Comparison of ENCODE assay signal across 8 mouse cellular contexts in genomic region chr11:88873667-88874030, GRCm38 (mm10). TPM values are rescaled to one million over a fixed set of nuclear protein-coding genes. Genes with fewer than 3 reads are reported as not detected.
A peak's percentile ranks its signal among the peaks of the same experiment; 100 is the strongest.
DNase-seq lines count a peak whose midpoint lies in the region; ATAC-seq and TF ChIP-seq lines count a peak whose summit lies in the region.

No protein-coding gene starts in this region.

- DNase-seq in cerebellum, adult 2 months: no peak
- no peak for DNase-seq in cerebellum, postnatal 4 days (ENCODE audit: low spot score in 2 of 2)
- peak; percentile 41 for DNase-seq in lung, embryonic 14.5 days
- no peak for DNase-seq in lung, postnatal 25 days (ENCODE audit: low spot score)
- DNase-seq in hindbrain, postnatal 0 days (ENCODE audit: low spot score): peak; percentile 53
- DNase-seq in yolk sac, embryonic 10.5 days (ENCODE audit: low spot score): no peak
- DNase-seq in right cerebral cortex, postnatal 4 days: no peak

- no peaks in the 10 kb centered on the region for H3K27me3 ChIP-seq in cerebellum, adult 2 months (ENCODE audit: control insufficient read depth, insufficient read depth, low read length)
- peaks cover 8% of the 10 kb centered on the region; the same call in 1 of the 2 replicates for H3K27me3 ChIP-seq in lung, embryonic 14.5 days (ENCODE audit: insufficient read depth, low read length)
- no peaks in the 10 kb centered on the region for H3K27me3 ChIP-seq in hindbrain, postnatal 0 days (ENCODE audit: insufficient read depth, low read length)
- peaks cover 11% of the 10 kb centered on the region for H3K27me3 ChIP-seq in neural tube, embryonic 12.5 days (replicated peaks)

- H3K4me3 ChIP-seq in cerebellum, adult 2 months (replicated peaks; ENCODE audit: insufficient read depth, low read depth, low read length): peak overlapping the region; percentile 38
- peak overlapping the region; percentile 36 for H3K4me3 ChIP-seq in lung, embryonic 14.5 days (ENCODE audit: low read depth, low read length)
- H3K4me3 ChIP-seq in hindbrain, postnatal 0 days (ENCODE audit: low read length): peak overlapping the region; percentile 28
- H3K4me3 ChIP-seq in neural tube, embryonic 12.5 days: peak overlapping the region; percentile 26

- H3K4me1 ChIP-seq in cerebellum, adult 2 months (ENCODE audit: control insufficient read depth, insufficient read depth, low read length): no peaks in the 10 kb centered on the region
- H3K4me1 ChIP-seq in lung, embryonic 14.5 days (ENCODE audit: insufficient read depth): no peaks in the 10 kb centered on the region
- H3K4me1 ChIP-seq in hindbrain, postnatal 0 days (ENCODE audit: insufficient read depth, low read length): no peaks in the 10 kb centered on the region
- peaks cover 9% of the 10 kb centered on the region for H3K4me1 ChIP-seq in neural tube, embryonic 12.5 days

- no peak overlapping the region for H3K27ac ChIP-seq in cerebellum, adult 2 months (ENCODE audit: insufficient read depth, low read length)
- H3K27ac ChIP-seq in lung, embryonic 14.5 days (ENCODE audit: low read depth): no peak overlapping the region
- H3K27ac ChIP-seq in hindbrain, postnatal 0 days: no peak overlapping the region
- no peak overlapping the region for H3K27ac ChIP-seq in neural tube, embryonic 12.5 days

- WGBS in cerebellum, adult 2 months: 3% methylated on average over 10 of the region's 10 CpGs
- WGBS in lung, embryonic 14.5 days: 1% methylated on average over 10 of the region's 10 CpGs
- WGBS in hindbrain, postnatal 0 days: 3% methylated on average over 10 of the region's 10 CpGs
- 4% methylated on average over 10 of the region's 10 CpGs for WGBS in neural tube, embryonic 12.5 days

- no peaks in the 10 kb centered on the region for H3K9me3 ChIP-seq in lung, embryonic 14.5 days (ENCODE audit: low read depth, low read length)
- H3K9me3 ChIP-seq in hindbrain, postnatal 0 days (ENCODE audit: low read length): no peaks in the 10 kb centered on the region
- no peaks in the 10 kb centered on the region for H3K9me3 ChIP-seq in neural tube, embryonic 12.5 days

- no peak for TF ChIP-seq CTCF in cerebellum, adult 2 months (IDR thresholded peaks at IDR 0.05; ENCODE audit: borderline replicate concordance, insufficient read depth, low read depth, low read length)
- no peak for TF ChIP-seq CTCF in lung, embryonic 14.5 days (IDR thresholded peaks at IDR 0.05; ENCODE audit: low read depth)
- TF ChIP-seq CTCF in hindbrain, postnatal 0 days (IDR thresholded peaks at IDR 0.05; ENCODE audit: low read depth): no peak

- no peaks in the 10 kb centered on the region for H3K36me3 ChIP-seq in lung, embryonic 14.5 days (ENCODE audit: insufficient read depth)
- no peaks in the 10 kb centered on the region for H3K36me3 ChIP-seq in hindbrain, postnatal 0 days (ENCODE audit: insufficient read depth, low read length)
- no peaks in the 10 kb centered on the region for H3K36me3 ChIP-seq in neural tube, embryonic 12.5 days

- peak overlapping the region; percentile 68 for H3K4me2 ChIP-seq in lung, embryonic 14.5 days
- peak overlapping the region; percentile 57 for H3K4me2 ChIP-seq in hindbrain, postnatal 0 days (ENCODE audit: low read depth, low read length)
- peak overlapping the region; percentile 61 for H3K4me2 ChIP-seq in neural tube, embryonic 12.5 days (replicated peaks)

- no peak for ATAC-seq in lung, embryonic 14.5 days (ENCODE audit: insufficient read depth)
- ATAC-seq in hindbrain, postnatal 0 days: no peak
- no peak for ATAC-seq in neural tube, embryonic 12.5 days (ENCODE audit: low FRiP score, low read depth)

- TF ChIP-seq POLR2A in cerebellum, adult 2 months (IDR thresholded peaks at IDR 0.05; ENCODE audit: borderline replicate concordance, insufficient read depth, low read length): no peak

- H3K9ac ChIP-seq in lung, embryonic 14.5 days: peak overlapping the region; percentile 52
- H3K9ac ChIP-seq in hindbrain, postnatal 0 days (replicated peaks; ENCODE audit: low read length): no peak overlapping the region; the same call in 1 of the 2 replicates
- no peak overlapping the region for H3K9ac ChIP-seq in neural tube, embryonic 12.5 days

RNA-seq across cellular contexts. Expression of gene Akap1, which starts 9.3 kb away (rescaled TPM):
- polyA plus RNA-seq in cerebellum, adult 2 months (2012; rRNA removed): 41.5 and 42.8 TPM in 2 replicates
- 18.8 and 20.6 TPM in 2 replicates for polyA plus RNA-seq in lung, embryonic 14.5 days (2014; fragmentation: Nextera tagmentation; extraction: Ambion mirVana)
- 38.7 and 51.5 TPM in 2 replicates for total RNA-seq in hindbrain, postnatal 0 days (2014; rRNA removed)
- polyA plus RNA-seq in hindbrain, postnatal 0 days (2015; fragmentation: Nextera tagmentation; extraction: Ambion mirVana): 19.5 and 20.8 TPM in 2 replicates
- polyA plus RNA-seq in neural tube, embryonic 12.5 days (2016; fragmentation: Nextera tagmentation; extraction: Ambion mirVana): 23.7 and 24.0 TPM in 2 replicates

Comparison
In these comparisons a context has a peak if more than half of its experiments do, and no peak if none do; other contexts are left out.
1. DNase-seq: peak in lung, embryonic 14.5 days (single experiment) and hindbrain, postnatal 0 days (single experiment); none in cerebellum, adult 2 months (0 of 2), cerebellum, postnatal 4 days (0 of 2), lung, postnatal 25 days (single experiment), yolk sac, embryonic 10.5 days (single experiment) and right cerebral cortex, postnatal 4 days (single experiment).
2. Peak in every context shown above with its lines, with median percentiles within 50 percentile points of each other: H3K4me3 ChIP-seq and H3K4me2 ChIP-seq.